Mouse (Mus musculus) inflammation-experienced regulatory T-cells, adult 6 months (primary cell): ENCODE data around the gene Hist1h2bf. TPM values are rescaled to one million over a fixed set of nuclear protein-coding genes. Genes with fewer than 3 reads are reported as not detected.
"Not testable (repeated sequence)": the region's sequence is repeated elsewhere in the genome, so short reads cannot be mapped to it uniquely, and the experiment has no call there.

ENCODE experiments used
- ATAC-seq: one replicate; pipeline ENCODE4 v1.8.0; 2017
- polyA plus RNA-seq, 3 experiments: library from polyadenylated mRNA; unstranded; fragments of 100-300 nt; shearing (Covaris generic); gene quantifications; one replicate each; pipeline ENCODE4 v1.2.1; 2017

Hist1h2bf gene
- not detected for polyA plus RNA-seq

GRCm38 (mm10) chr13:23573898-23574524, at the start of gene Hist1h2bf, which contains the start of gene Hist1h2ad:
Gene Hist1h2bf (minus strand): TSS chr13:23574196.
Gene Hist1h2ad (plus strand): TSS chr13:23574381.
- peak; percentile 76 for ATAC-seq

DNA sequence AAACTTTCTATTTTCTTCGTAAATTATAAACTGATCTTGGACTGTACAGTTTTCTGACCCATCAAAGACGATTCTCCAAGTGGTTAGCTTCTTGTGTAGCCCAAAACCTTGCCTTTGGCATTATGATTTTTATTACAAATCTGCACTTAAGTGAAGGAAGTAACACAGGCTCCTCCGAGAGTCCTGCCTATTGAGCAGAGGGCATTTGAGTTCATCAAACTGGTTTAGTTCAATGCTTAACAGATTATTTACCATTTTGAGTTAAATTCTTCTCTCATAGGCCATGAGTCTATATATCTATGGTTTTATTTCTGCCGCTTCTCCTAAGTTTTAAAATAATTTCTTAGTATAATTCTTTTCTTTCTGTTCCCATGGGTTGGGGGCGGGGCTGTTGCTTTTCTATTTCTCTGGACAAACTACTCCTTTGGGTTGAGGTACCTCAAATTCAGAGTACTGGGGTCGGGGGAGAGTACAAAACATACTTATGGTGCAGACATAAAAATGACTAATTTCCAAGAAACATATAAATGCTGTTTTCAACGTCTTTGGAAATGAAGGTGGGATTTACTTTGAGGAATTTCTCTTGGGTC, 49.0 kb upstream of the Hist1h2bf start:
- ATAC-seq = no peak

DNA sequence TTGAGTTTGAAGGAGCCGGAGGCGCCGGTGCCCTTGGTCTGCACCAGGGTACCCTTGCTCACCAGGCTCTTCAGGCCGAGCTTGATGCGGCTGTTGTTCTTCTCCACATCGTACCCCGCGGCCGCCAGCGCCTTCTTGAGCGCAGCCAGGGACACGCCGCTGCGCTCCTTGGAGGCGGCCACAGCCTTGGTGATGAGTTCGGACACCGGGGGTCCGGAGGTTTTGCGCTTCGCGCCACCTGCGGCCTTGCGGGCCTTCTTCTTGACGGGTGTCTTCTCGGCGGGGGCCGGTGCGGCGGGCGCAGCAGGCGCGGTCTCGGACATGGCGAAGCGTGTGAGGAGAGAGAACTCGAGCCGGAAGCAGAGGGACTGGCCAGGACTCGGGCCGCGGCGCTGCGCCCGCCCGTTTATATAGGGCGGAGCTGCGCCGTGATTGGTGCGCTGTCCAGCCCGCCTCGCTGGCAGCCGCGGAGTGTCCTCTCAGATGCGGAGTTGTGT, 48.2 kb upstream of the Hist1h2bf start, which contains the start of gene Hist1h1e:
Hist1h1e (minus strand) TSS at position 384 of the 497 bp plus-strand sequence.
- peak; percentile 35 for ATAC-seq

DNA sequence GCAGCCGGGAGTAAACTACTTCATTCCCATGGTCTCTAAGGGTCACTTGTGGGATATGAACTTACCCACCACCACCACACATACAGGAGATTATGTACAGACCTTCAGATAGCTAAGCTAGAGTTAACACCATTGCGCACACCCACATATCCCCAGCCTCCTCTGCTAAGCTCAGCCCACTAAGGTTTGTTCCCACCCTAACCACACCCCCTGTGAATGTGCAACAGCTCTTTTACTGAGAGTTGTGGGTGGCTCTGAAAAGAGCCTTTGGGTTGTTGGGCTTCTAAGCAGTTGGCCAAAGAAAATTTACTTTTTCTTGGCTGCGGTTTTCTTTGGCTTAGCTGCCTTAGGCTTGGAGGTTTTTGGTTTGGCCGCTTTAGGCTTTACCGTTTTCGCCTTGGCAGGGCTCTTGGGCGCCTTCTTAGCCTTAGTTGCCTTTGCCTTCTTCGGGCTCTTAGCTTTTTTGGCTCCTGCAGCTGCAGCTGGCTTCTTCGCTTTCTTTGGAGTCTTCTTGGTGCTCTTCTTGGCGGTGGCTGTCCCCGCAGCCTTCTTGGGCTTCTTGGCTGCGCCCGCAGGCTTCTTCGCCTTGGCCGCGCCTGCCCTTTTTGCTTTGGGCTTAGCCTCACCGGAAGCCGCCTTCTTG, 47.7 kb upstream of the Hist1h2bf start:
- peak; percentile 74 for ATAC-seq

DNA sequence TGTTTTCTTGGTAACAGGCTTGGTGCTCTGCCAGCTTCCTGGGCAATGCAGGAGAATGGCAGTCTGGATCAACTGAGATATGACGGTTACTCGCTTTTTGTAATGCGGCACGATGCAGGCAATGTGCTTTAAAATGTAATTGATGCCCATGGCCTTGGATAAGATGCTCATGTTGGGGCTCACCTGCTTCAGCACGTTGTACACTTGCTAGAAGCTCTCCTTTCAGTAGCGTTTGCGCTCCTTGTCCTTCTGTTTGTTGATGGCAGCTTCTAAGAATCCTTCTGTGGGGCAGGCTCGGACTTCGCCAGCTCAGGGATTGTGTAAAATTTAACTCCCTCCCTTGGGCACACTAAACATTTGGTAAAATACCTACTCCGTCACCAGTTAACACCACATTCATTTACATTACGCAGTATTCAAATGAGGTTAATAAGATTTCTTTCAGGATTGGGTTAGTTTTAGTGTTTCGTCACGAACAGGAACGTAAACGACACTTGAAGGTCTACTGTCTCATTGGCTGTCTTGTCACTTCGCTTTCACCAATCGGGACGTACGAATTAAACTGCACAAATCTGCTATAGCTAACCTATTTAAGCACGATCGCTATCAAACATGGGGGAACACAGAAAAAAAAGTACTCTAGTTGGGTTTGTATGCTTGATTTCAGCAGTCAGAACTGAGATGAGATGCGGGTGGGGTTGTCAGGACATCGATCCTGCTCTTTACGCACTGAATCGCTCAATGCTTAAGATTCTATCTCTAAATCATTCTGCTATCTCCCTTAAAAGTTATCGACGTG, 46.9 kb upstream of the Hist1h2bf start, which contains the start of gene Hist1h2be:
Hist1h2be (minus strand) TSS at position 392 of the 799 bp plus-strand sequence.
- peak; percentile 87 for ATAC-seq

DNA sequence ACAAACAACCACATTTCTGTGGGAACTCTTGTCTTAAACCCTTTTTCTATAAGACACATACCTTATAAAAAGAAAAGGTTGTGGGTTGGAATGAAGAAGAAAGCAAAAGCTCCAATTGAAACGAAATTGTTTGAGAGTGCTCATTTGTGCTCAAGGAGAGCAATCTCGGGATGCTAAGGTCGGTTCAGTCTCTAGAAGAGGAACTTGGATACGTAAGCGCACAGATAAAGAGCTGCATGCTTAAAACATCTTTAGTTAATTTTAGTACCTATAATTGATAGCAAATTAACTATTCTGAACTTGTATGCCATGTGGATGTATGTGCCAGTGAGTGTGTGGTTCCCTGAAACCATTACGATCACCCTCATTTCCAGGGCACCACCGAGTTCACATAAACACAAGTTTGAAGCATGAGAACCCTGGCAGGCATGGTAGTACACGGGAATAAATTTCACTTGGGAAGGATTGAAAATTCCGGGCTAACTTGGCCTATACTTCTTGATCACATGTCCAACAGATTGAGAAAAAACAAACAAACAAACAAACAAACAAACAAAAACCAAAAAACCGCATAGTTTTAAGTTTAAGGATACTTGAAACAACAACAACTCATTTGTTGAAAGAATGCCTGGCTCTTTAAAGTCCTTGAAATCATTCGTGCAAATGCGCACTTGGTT, 46.2 kb upstream of the Hist1h2bf start:
- no peak for ATAC-seq

DNA sequence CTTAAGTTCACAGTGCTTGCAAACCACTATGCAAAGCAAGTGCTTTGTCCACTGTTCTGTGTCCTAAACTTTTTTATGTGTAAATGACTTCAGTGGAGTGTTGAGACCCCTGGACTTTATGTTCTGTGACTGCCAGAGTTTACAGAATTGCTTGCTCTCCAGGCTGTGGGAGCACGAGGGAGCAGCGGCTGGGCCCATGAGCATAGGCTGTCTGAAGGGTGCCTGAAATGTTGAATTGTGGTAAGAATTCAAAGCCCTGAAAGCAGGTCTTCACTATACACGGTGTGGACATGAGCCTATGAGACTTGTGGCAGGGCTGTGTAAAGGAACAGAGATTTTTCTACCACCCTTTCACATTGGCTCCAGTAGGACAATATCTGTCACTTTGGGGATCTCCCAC, 37.6 kb upstream of the Hist1h2bf start:
- ATAC-seq = no peak

- no peak for ATAC-seq
Observed at GRCm38 (mm10) chr13:23610393-23610792, 36.4 kb upstream of the Hist1h2bf start.

DNA sequence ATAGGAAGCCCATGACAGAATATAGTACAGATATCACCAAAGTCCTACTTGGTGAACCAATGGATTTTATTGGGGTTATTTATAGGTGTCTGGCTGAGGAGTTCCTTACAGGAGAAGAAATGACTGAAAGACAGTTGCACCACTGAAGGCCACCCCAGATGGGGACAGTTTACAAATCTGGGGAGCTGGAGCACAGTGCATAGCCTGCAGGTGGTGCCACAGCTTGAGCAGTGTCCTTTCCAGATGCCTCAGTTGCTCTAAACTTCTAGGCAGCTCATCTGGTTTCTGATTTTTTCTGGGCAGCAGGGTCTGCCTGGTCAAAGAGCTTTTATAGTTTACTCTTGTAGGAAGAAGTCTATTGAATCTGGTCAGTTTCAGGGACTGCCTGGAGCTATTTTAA, 35.8 kb upstream of the Hist1h2bf start:
- no peak for ATAC-seq

GRCm38 (mm10) chr13:23609209-23609608, 35.2 kb upstream of the Hist1h2bf start:
- no peak for ATAC-seq

- no peak for ATAC-seq
Observed at GRCm38 (mm10) chr13:23605052-23605451, 31.1 kb upstream of the Hist1h2bf start.

DNA sequence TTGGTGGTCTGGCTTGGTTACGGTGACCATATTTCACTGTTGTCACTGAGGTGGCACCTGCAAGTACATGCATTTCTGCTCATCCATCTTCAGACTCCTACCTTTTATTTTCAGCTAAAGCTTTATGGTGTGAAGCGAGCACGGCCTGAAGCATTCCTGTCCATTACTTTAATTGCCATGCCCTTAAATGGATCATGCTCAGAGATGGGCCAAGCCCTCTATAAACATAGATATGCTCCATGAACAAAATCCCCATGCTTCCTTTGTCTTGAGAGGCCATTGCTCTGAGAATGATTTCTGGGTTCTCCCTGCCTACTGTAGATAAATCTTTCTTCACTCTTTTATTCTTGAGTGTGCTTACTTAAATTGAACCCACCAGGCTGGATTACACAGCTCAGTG, 30.5 kb upstream of the Hist1h2bf start:
- no peak for ATAC-seq

- no peak for ATAC-seq
Observed at GRCm38 (mm10) chr13:23603182-23603699, 29.2 kb upstream of the Hist1h2bf start.

DNA sequence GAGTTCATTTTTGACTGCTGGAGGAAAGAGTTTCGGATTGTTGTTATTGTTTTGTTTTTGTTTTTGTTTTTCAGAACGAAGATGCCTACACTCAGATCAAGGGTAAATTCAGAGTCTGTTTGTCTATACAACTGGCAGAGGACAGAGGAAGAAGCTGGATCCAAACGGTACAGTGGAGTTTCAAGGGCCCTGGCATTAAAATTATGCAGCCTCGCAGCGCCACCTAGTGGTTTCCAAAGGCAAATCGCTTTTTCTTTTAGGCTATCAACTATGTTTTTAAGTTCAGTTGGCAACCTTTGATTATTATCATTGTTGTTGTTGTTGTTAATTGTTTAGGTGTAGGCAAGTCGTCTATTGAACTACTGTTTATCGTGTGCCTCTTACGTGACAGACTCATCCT, 24.0 kb upstream of the Hist1h2bf start:
- ATAC-seq = peak; percentile 76

DNA sequence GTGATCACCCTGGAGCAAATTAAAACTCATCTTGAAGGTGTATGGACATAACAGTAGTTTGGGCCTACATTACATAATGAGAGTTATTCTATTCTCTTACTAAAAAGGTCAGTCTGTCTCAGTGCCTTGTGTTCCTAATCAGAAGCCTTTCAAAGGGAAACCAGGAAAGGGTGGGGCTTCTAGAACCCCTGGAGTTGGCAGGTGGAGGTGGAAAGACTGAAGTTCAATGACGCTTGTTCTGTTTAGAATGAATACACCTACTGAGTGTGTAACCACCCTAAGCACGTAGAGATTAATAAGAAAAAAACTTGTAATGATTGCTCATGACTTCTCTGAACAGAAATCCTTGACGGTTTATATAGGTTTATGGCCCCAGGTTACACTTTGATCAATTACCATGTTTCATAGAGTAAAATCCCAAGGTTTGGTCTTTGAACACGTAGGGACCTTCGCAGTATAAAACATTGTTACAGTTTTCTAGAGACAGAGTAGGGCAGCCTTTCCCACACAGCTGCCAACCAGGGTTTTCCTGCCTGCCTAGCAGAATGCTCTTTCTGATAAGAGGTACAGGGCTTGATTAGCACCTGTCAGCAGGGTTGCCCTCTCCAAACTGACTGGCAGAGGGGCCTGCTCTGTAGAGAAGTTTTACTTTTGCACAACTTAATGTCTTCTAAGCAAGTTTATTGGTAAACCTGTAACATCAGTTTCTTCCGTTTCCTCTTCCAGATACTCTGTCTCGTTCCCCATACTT, 21.8 kb upstream of the Hist1h2bf start:
- ATAC-seq = no peak

DNA sequence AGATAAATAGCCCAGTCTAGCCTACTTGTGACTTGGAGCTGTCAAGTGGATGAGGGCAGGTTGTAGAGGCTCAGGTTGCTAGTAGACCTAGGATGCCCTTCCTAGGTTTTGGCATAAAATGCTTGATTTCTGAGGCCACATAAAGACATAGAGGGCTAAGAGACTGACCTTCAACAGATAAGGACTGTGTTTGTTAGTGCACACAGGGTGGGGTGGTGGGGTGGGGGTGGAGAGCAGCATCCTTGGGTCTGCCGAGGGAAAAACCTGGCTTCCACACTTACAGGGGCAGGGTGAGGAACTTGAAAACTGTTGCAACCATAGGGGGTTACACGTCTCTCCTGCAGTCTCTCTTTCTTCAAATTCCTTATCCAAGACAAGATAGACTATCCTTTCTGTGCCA, 21.2 kb upstream of the Hist1h2bf start:
- no peak for ATAC-seq

DNA sequence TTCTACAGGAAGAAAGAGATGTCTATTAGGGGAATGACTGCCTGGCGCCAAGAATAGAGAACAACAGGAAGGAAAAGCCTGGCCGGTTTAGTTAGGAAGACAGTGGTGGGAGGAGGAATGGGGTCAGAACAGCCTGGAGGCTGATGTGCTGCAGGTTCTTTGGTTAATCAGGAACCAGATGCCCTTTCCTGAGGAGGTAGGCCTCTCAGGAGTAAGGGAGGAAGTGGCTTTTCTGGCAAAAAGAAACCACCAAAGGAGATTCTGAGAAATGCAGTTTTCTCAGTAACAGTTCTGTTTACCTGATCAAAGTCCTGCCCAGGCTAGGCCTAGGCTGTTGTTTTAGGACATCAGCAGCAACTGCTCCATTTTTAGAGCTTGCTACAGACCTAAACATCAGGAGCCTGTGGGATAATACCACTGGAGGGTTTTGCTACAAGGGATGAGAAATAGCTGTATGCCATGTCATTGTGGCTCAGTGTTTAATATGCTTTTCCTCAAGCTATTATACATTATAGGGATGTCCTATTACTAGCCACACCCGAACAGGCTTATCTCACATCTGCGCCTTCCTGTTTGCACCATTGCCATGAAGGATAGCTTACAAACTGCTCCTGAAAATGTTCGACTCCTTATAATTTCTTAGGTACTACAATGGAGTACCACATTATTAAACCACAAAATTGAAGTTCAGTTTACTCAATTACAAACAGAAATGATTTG, 19.2 kb upstream of the Hist1h2bf start:
- ATAC-seq = peak; percentile 52

- ATAC-seq = no peak
Observed at GRCm38 (mm10) chr13:23592614-23593013, 18.6 kb upstream of the Hist1h2bf start.

- not testable (repeated sequence) for ATAC-seq
Observed at GRCm38 (mm10) chr13:23591886-23592285, 17.9 kb upstream of the Hist1h2bf start.

DNA sequence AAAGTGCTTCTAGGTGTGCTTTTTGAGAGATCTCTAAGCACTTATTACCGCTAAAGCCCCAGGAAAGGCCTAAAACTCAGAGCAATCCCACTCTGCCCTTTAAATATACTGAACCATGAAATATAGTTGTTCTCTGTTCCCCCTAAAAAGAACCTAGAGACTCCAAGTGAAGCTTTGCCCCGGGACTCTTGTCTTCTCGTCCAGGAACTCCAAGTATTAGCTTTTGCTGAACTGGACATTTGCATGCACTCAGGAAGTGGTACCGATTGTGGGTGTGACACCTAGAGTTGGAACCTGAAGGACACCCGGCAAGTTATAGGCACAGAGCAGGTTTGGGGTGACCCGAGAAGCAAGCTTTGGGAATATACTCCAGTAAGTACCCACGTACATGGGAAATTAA, 17.2 kb upstream of the Hist1h2bf start:
- no peak for ATAC-seq

- ATAC-seq = no peak
Observed at GRCm38 (mm10) chr13:23586940-23587225, 12.9 kb upstream of the Hist1h2bf start.
